Mouse (Mus musculus) monocyte, adult 5-6 weeks (primary cell): ENCODE results near the gene Abhd5. TPM values are rescaled to one million over a fixed set of nuclear protein-coding genes. Genes with fewer than 3 reads are reported as not detected.
"Not testable (repeated sequence)": the region's sequence is repeated elsewhere in the genome, so short reads cannot be mapped to it uniquely, and the experiment has no call there.

Experiments
- ATAC-seq: fragments of 153-309, 156-312 bp; replicated peaks from 2 replicates; pipeline ENCODE4 v1.8.0; 2017; ENCODE audit warnings: mild to moderate bottlenecking; ENCODE audit not compliant: low TSS enrichment, insufficient number of reproducible peaks, severe bottlenecking, poor library complexity, low FRiP score
- total RNA-seq: library from RNA; stranded (forward); fragments of 200-1000, 200-491, 200-594 nt; gene quantifications from 3 replicates; pipeline ENCODE4 v1.2.3, GENCODE M21; 2017

The Abhd5 gene
- 22.1 to 40.9 TPM (median 27.3 TPM) in 3 replicates for total RNA-seq

GRCm38 (mm10) chr9:122351303-122352024 is at the start of gene Abhd5:
Gene Abhd5, plus strand, starts transcription at chr9:122351608.
- ATAC-seq = peak; percentile 82

DNA sequence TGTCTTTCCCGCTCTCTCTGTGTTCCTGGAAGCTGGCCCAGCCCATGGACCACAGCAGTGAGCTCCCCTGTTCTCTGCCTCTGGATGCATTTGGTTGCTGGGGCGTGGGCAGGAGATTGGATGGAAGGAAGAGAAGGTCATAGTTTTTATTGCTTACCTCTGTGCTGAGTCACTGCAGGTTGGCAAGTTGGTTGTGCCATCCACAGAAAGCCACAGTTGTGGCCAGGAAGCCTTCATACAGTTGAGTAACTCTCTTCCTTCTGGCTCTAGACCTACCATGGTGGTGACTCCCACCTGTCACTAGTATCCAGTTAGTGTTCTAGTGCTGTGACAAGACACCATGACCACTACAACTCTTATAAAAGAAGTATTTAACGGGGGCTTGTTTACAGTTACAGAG is 46.1 kb upstream of the Abhd5 start:
- no peak for ATAC-seq

- 0 out of 2 replicates have a peak, but pooled peaks have one; percentile 37 for ATAC-seq
Measured at GRCm38 (mm10) chr9:122309013-122309980, 42.1 kb upstream of the Abhd5 start.

DNA sequence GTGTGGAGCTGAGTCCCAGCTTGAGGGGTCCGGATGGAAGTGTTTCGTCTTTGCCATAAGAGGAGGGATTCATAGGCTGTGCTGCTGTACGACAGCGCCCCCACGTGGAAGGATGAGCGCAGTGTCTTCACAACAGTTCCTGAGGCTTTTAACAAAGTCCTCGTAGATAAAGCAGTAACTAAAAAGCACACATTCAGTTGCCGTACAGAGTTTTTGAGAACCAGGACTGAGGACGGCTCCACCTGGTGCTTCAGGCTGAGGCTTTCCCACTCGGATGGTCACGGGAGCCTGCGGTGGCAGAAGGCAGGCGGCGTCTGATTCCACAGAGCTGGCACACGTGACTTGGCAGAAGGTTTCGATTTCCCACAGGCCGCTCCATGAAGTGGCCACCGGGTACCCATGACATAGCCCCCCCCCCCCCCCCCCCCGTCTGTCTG is 40.8 kb upstream of the Abhd5 start:
- ATAC-seq = peak; percentile 90

DNA sequence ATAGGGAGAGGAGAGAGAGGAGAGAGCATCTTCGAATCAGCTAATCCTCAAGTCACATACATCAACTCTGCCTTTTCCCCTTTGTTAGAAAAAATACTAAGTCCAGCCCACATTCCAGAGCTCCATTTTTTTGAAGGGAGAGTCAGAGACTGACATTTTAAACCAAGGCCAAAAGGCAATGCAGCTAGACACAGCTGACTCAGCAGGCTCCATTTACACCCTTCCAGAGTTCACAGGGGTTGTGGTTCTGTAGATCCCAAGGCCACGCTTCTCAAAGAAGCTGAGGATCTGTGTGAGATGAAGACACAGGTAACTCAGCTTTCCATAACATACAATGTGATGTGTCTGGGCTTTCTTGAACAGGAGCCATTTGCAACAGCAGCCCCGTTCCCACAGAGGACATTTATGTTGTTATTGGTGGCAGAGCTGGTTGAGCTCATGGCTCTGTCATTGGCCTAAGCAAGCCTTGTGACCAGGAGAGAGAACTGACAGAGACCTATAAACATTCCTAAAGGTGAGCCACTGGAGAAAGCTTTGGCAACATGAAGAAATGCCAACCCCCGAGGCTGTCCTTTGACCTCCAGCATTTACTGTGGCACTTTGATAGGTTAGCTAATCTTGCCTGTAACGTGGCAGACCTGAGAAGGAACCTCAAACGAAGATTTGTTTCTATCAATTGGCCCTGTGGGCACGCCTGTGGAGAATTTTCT is 40.2 kb upstream of the Abhd5 start:
- ATAC-seq = no peak

DNA sequence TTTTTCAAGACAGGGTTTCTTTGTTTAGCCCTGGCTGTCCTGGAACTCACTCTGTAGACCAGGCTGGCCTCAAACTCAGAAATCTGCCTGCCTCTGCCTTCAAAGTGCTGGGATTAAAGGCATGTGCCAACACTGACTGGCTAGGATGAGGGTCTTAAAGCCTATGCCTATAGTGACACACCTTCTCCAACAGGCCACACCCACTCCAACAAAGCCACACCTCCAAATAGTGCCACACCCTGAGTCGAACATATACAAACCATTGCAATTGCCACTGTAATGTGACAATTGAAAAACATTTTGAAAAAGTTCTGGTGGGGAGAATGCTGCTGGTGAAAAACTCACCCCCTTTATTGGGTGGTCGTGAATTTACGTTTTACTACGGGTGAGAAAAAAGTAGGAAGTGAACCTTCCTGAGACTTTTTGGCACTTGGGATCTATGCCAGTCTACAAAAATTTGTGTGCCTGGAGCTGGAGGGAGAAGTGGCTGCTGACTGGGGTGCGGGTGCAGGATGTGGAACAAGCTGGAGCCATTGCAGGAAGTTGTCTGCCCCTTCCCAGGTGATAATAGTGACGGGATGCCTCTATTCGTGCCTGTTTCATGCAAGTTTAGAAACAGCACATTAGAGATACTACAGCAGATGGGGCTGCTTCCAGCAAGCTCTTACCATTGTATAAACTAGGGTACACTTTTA is 39.0 kb upstream of the Abhd5 start:
- no peak for ATAC-seq

DNA sequence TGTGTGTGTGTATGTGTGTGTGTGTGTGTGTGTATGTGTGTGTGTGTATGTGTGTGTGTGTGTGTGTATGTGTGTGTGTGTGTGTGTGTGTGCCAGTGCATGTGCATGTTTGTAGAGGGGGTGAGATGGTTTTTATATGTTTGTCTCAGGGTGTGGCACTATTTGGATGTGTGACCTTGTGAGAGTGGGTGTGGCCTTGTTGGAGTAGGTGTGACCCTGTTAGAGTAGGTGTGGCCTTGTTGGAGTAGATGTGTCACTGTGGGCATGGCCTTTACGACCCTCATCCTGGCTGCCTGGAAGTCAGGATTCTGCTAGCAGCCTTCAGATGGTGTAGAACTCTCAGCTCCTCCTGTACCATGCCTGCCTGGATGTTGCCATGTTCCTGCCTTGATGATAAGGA is 38.3 kb upstream of the Abhd5 start:
- not testable (repeated sequence) for ATAC-seq

GRCm38 (mm10) chr9:122314386-122314785 is 37.0 kb upstream of the Abhd5 start:
- no peak for ATAC-seq

DNA sequence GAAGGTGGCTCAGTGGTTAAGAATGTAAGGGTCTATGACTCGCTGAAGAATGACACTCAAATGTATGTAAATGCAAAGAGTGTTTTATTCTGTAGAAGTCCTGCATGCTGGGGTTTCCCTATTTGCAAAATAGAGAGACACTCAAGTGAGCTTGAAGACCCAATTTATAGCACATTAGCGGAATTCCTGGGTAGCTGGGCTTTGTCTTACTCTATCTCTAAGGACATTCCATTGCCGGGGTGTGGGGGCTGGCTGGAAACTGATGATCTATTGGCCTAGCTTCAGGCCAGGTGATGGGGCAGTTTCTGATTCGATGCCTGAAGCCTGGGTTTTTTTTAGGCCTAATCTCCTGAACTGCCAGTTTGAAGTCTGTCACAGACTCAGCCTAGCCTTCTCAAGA is 36.5 kb upstream of the Abhd5 start:
- no peak for ATAC-seq

DNA sequence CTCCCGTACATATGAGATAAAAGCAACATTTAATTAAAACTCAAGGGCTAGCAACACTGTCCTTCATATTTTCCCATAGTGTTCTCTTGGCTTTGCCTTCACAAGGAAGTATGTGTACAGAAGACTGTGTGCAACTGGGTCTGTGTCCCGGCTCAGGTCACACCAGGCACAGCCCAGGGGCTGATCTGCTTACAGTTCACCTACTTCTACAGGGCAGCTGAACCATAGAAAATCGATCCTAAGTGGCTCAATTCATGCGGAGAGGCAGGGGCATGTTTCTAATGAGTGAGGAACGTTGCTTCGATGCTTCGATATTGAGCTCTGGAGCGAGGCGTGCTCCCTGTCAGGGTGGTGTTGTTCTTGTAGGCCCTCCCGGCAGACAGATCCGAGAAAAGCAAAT is 35.9 kb upstream of the Abhd5 start:
- no peak for ATAC-seq

GRCm38 (mm10) chr9:122316562-122316961 is 34.8 kb upstream of the Abhd5 start:
- ATAC-seq = no peak

DNA sequence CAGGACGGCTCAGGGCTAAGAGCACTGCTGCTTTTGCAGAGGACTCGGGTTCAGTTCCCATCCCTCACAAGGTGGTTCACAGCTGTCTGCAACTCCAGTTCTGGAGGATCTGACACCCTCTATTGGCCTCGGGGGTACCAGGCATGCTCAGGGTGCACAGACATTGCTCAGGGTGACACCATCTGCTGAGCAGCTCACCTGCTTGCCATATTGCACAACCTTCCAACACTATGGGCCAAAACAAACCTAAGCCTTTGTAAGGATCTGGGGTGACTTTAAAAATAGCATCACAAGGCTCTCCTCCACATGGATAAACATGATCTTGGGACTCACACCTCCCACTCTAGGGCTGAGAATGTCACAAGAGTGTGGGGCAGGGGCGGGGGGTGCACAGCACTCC is 30.8 kb upstream of the Abhd5 start:
- no peak for ATAC-seq

DNA sequence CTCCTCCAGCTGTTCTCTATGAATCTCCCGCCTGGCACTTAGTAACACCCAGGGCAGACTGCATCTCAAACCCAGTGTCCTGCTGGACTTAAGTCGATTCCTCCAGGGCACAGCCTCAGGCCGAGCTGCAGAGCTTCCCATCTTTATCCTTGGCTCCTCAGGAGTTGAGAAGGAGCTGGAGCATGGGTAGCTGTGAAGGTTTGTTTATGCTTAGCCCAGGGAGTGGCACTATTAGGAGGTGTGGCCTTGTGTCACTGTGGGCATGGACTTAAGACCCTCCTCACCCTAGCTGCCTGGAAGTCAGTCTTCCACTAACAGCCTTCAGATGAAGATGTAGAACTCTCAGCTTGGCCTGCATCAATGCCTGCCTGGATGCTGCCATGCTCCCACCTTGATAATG is 29.1 kb upstream of the Abhd5 start:
- ATAC-seq = no peak

DNA sequence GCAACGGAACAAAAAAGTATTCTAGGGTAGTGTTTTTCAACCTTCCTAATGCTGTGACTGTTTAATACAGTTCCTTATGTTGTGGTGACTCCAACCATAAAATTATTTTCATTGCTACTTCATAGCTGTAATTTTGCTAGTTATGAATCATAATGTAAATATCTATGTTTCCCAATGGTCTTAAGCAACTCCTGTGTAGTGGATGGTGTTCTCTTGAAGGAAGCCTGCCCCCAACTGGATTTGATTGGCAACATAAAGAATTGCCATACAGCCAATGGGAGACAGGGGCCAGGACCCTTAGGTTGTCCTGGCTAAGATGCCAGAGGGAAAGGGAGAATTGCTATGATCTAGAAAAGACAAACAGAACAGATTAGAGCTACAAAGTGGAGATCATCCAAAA is 25.4 kb upstream of the Abhd5 start:
- no peak for ATAC-seq

GRCm38 (mm10) chr9:122328199-122328598 is 23.2 kb upstream of the Abhd5 start:
- no peak for ATAC-seq

- no peak for ATAC-seq
Measured at GRCm38 (mm10) chr9:122336677-122337076, 14.7 kb upstream of the Abhd5 start.

- no peak for ATAC-seq
Measured at GRCm38 (mm10) chr9:122337510-122337931, 13.9 kb upstream of the Abhd5 start.

GRCm38 (mm10) chr9:122339972-122340371 is 11.4 kb upstream of the Abhd5 start:
- ATAC-seq = no peak

GRCm38 (mm10) chr9:122343399-122343798 is 8.0 kb upstream of the Abhd5 start:
- no peak for ATAC-seq
